Mouse (Mus musculus) liver, embryonic 15.5 days (tissue): ENCODE measurements around the gene Brd3os. TPM values are rescaled to one million over a fixed set of nuclear protein-coding genes. Genes with fewer than 3 reads are reported as not detected.

Experiments
- ATAC-seq: fragments of 200-750 bp; cut with Nextera tagmentation; 2 replicates; pipeline ENCODE4 v1.8.0; 2017; ENCODE audit warnings: moderate number of reproducible peaks, mild to moderate bottlenecking, moderate library complexity; ENCODE audit not compliant: insufficient read depth
- H3K27ac ChIP-seq: fragments of 300-500 bp; sonication (generic); replicated peaks from 2 replicates; pipeline ENCODE4 v1.5.1; 2015; ENCODE audit warnings: mild to moderate bottlenecking, inconsistent platforms
- H3K27me3 ChIP-seq: fragments of 300-500 bp; sonication (generic); 2 replicates; pipeline ENCODE4 v1.6.1; 2015; ENCODE audit warnings: mild to moderate bottlenecking, inconsistent platforms
- H3K36me3 ChIP-seq: fragments of 300-500 bp; sonication (generic); replicated peaks from 2 replicates; pipeline ENCODE4 v1.6.1; 2015; ENCODE audit warnings: moderate library complexity, mild to moderate bottlenecking, inconsistent platforms
- H3K4me1 ChIP-seq: fragments of 300-500 bp; sonication (generic); replicated peaks from 2 replicates; pipeline ENCODE4 v1.6.1; 2015; ENCODE audit warnings: inconsistent platforms
- H3K4me2 ChIP-seq: fragments of 300-500 bp; sonication (generic); 2 replicates; pipeline ENCODE4 v1.6.1; 2015; ENCODE audit warnings: moderate library complexity, mild to moderate bottlenecking, inconsistent platforms
- H3K4me3 ChIP-seq: fragments of 300-500 bp; sonication (generic); replicated peaks from 2 replicates; pipeline ENCODE4 v1.5.1; 2015; ENCODE audit warnings: mild to moderate bottlenecking, inconsistent platforms
- H3K9ac ChIP-seq: fragments of 300-500 bp; sonication (generic); 2 replicates; pipeline ENCODE4 v1.6.1; 2015; ENCODE audit warnings: moderate library complexity, mild to moderate bottlenecking, inconsistent platforms
- H3K9me3 ChIP-seq: fragments of 300-500 bp; sonication (generic); replicated peaks from 2 replicates; pipeline ENCODE4 v1.6.1; 2016; ENCODE audit warnings: inconsistent platforms
- WGBS: fragments of 180-500 bp; shearing (Covaris S2); methylation state at CpG from one replicate; pipeline ENCODE4 v1.1.7; 2015; ENCODE audit warnings: mixed read lengths; ENCODE audit not compliant: insufficient replicate concordance; 5-methylcytosine and 5-hydroxymethylcytosine counted together
- polyA plus RNA-seq: library from polyadenylated mRNA; unstranded; fragments of >200 nt; fragmentation: Nextera tagmentation; extraction: Ambion mirVana; gene quantifications from 2 replicates; pipeline ENCODE4 v1.2.1, GENCODE M21; 2015

Gene Brd3os
- polyA plus RNA-seq, 1 experiment from 2014 or later, result 0.50 TPM

- Histone ChIP-seq H3K9me3 (no peaks in the 10 kb centered on the region), H3K4me1 (peaks cover 86% of the 10 kb centered on the region), H3K27ac (peak overlapping the region; percentile 70; the same call in 1 of the 2 replicates), H3K27me3 (no peaks in the 10 kb centered on the region), H3K4me2 (peak overlapping the region; percentile 45), H3K9ac (no peak overlapping the region), H3K36me3 (no peaks in the 10 kb centered on the region), H3K4me3 (no peak overlapping the region)
- WGBS, result 54% methylated on average over 6 of the region's 6 CpGs
- ATAC-seq, result 0 out of 2 replicates have a peak, but pooled peaks have one; percentile 20
Observed at GRCm38 (mm10) chr2:27410518-27411140, 31.5 kb upstream of the Brd3os start.

GRCm38 (mm10) chr2:27411688-27412174 lies 30.4 kb upstream of the Brd3os start:
- Histone ChIP-seq H3K27me3 (no peaks in the 10 kb centered on the region), H3K36me3 (no peaks in the 10 kb centered on the region), H3K9ac (no peak overlapping the region; the same call in 1 of the 2 replicates), H3K4me3 (peak overlapping the region; percentile 23), H3K4me2 (peak overlapping the region; percentile 45), H3K4me1 (peaks cover 87% of the 10 kb centered on the region), H3K27ac (peak overlapping the region; percentile 70), H3K9me3 (no peaks in the 10 kb centered on the region)
- peak; percentile 60 for ATAC-seq
- 14% methylated on average over 8 of the region's 8 CpGs for WGBS

- no peaks in the 10 kb centered on the region for H3K9me3 ChIP-seq
- H3K27ac ChIP-seq, result peak overlapping the region; percentile 70
- no peaks in the 10 kb centered on the region for H3K36me3 ChIP-seq
- no peak overlapping the region for H3K9ac ChIP-seq
- no peak overlapping the region for H3K4me3 ChIP-seq
- no peaks in the 10 kb centered on the region for H3K27me3 ChIP-seq
- H3K4me1 ChIP-seq, result peaks cover 87% of the 10 kb centered on the region
- no peak for ATAC-seq
- H3K4me2 ChIP-seq, result peak overlapping the region; percentile 45
- 32% methylated on average over 7 of the region's 7 CpGs for WGBS
Observed at GRCm38 (mm10) chr2:27412245-27412800, 29.8 kb upstream of the Brd3os start.

GRCm38 (mm10) chr2:27413582-27413935 lies 28.6 kb upstream of the Brd3os start:
- H3K36me3 ChIP-seq, result no peaks in the 10 kb centered on the region
- no peak overlapping the region for H3K4me3 ChIP-seq
- no peak overlapping the region for H3K4me2 ChIP-seq
- no peaks in the 10 kb centered on the region for H3K27me3 ChIP-seq
- H3K9me3 ChIP-seq, result no peaks in the 10 kb centered on the region
- ATAC-seq, result no peak
- no peak overlapping the region for H3K9ac ChIP-seq
- 37% methylated on average over 2 of the region's 2 CpGs for WGBS
- peaks cover 90% of the 10 kb centered on the region for H3K4me1 ChIP-seq
- no peak overlapping the region for H3K27ac ChIP-seq

- Histone ChIP-seq H3K4me3 (no peak overlapping the region), H3K27ac (no peak overlapping the region), H3K36me3 (no peaks in the 10 kb centered on the region), H3K4me1 (peaks cover 90% of the 10 kb centered on the region), H3K27me3 (no peaks in the 10 kb centered on the region), H3K9ac (no peak overlapping the region), H3K4me2 (no peak overlapping the region), H3K9me3 (no peaks in the 10 kb centered on the region)
- WGBS, result 44% methylated on average over 16 of the region's 16 CpGs
- ATAC-seq, result no peak
Observed at GRCm38 (mm10) chr2:27413936-27414657, 28.0 kb upstream of the Brd3os start.

GRCm38 (mm10) chr2:27415060-27415783 lies 26.9 kb upstream of the Brd3os start:
- ATAC-seq, result no peak
- H3K27ac ChIP-seq, result no peak overlapping the region
- 42% methylated on average over 11 of the region's 11 CpGs for WGBS
- H3K36me3 ChIP-seq, result no peaks in the 10 kb centered on the region
- H3K9me3 ChIP-seq, result no peaks in the 10 kb centered on the region
- H3K27me3 ChIP-seq, result no peaks in the 10 kb centered on the region
- no peak overlapping the region for H3K4me3 ChIP-seq
- H3K9ac ChIP-seq, result no peak overlapping the region
- peaks cover 93% of the 10 kb centered on the region for H3K4me1 ChIP-seq
- no peak overlapping the region for H3K4me2 ChIP-seq

- H3K9ac ChIP-seq, result no peak overlapping the region
- H3K4me3 ChIP-seq, result no peak overlapping the region
- no peak for ATAC-seq
- WGBS, result 3% methylated on average over 3 of the region's 3 CpGs
- no peak overlapping the region; the same call in 1 of the 2 replicates for H3K4me2 ChIP-seq
- no peaks in the 10 kb centered on the region for H3K36me3 ChIP-seq
- H3K4me1 ChIP-seq, result peaks cover 87% of the 10 kb centered on the region
- H3K27ac ChIP-seq, result peak overlapping the region; percentile 7; the same call in 1 of the 2 replicates
- H3K27me3 ChIP-seq, result no peaks in the 10 kb centered on the region
- no peaks in the 10 kb centered on the region for H3K9me3 ChIP-seq
Observed at GRCm38 (mm10) chr2:27416425-27416824, 25.7 kb upstream of the Brd3os start.

- Histone ChIP-seq H3K36me3 (no peaks in the 10 kb centered on the region), H3K4me2 (peak overlapping the region; percentile 25; the same call in 1 of the 2 replicates), H3K27me3 (no peaks in the 10 kb centered on the region), H3K9ac (0 out of 2 replicates have a peak overlapping the region, but pooled peaks have one; percentile 9), H3K9me3 (no peaks in the 10 kb centered on the region), H3K27ac (no peak overlapping the region), H3K4me1 (peaks cover 75% of the 10 kb centered on the region), H3K4me3 (no peak overlapping the region)
- WGBS, result 32% methylated on average over 5 of the region's 5 CpGs
- ATAC-seq, result no peak
Observed at GRCm38 (mm10) chr2:27417648-27418153, 24.4 kb upstream of the Brd3os start.

GRCm38 (mm10) chr2:27418577-27419070 lies 23.5 kb upstream of the Brd3os start:
- H3K27me3 ChIP-seq, result peaks cover 8% of the 10 kb centered on the region
- no peak overlapping the region for H3K4me2 ChIP-seq
- ATAC-seq, result 0 out of 2 replicates have a peak, but pooled peaks have one; percentile 27
- no peaks in the 10 kb centered on the region for H3K9me3 ChIP-seq
- no peak overlapping the region for H3K4me3 ChIP-seq
- no peaks in the 10 kb centered on the region for H3K36me3 ChIP-seq
- WGBS, result 19% methylated on average over 6 of the region's 6 CpGs
- H3K27ac ChIP-seq, result peak overlapping the region; percentile 49; the same call in 1 of the 2 replicates
- no peak overlapping the region for H3K9ac ChIP-seq
- peaks cover 76% of the 10 kb centered on the region for H3K4me1 ChIP-seq

- no peak overlapping the region for H3K4me2 ChIP-seq
- peaks cover 36% of the 10 kb centered on the region for H3K27me3 ChIP-seq
- no peaks in the 10 kb centered on the region for H3K36me3 ChIP-seq
- no peak overlapping the region for H3K27ac ChIP-seq
- peaks cover 72% of the 10 kb centered on the region for H3K4me1 ChIP-seq
- H3K4me3 ChIP-seq, result no peak overlapping the region
- 56% methylated on average over 20 of the region's 20 CpGs for WGBS
- H3K9ac ChIP-seq, result no peak overlapping the region
- H3K9me3 ChIP-seq, result no peaks in the 10 kb centered on the region
- no peak for ATAC-seq
Observed at GRCm38 (mm10) chr2:27421293-27422068, 20.6 kb upstream of the Brd3os start.
